Mouse (Mus musculus) megakaryocyte, embryonic 14.5 days (primary cell): Measurements from ENCODE around the gene Scnn1a.

Experiments
- FLI1 ChIP-seq: IDR thresholded peaks from 2 replicates; pipeline ENCODE4 v1.6.1; 2012; ENCODE audit warnings: low read length, inconsistent platforms, mixed read lengths
- GATA1 ChIP-seq: IDR thresholded peaks from 3 replicates; pipeline ENCODE4 v1.6.1; 2012; ENCODE audit warnings: mixed read lengths, low read length, inconsistent platforms, borderline replicate concordance

DNA sequence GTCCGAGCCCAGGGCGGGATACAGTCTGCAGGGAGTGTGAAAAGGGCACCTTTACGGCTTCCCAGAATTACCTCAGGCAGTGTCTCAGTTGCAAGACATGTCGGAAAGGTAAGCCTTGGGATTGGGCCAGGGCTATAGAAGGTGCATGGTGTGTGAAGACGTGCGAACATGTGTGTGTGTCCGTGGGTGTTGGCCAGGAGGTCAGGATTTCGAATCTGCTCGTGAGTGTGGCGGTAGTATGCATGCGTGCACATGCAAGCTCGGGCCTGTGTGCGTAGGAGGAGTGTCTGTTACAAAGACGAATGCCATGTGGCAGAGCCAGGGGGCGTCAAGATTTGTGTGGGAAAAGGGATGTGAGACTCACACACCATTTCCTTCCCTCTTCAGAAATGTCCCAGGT lies 36.9 kb downstream of the Scnn1a start:
- TF ChIP-seq GATA1 (no peak), FLI1 (no peak)
